Mouse (Mus musculus): ENCODE measurements at regions not wholly inside any gene's neighbourhood (a gene's known extent, or its start where the extent isn't known, plus 50 kb on each side); places are given as distances from the start of the nearest gene placed in this dataset.

- no peak overlapping the region for H3K27ac ChIP-seq
- DNase-seq (ENCODE audit: low spot score in 2 of 2): no peak
- no peak for TF ChIP-seq CTCF (conservative IDR thresholded peaks at IDR 0.05)
- no peak overlapping the region for H3K4me3 ChIP-seq
These were observed 277.7 kb downstream of the Stxbp6 start for GRCm38 (mm10) chr12:44796847-44797246.

GRCm38 (mm10) chr12:44750743-44751142 lies 323.8 kb downstream of the Stxbp6 start:
- Histone ChIP-seq H3K4me3 (no peak overlapping the region), H3K27ac (no peak overlapping the region)
- no peak for TF ChIP-seq CTCF (conservative IDR thresholded peaks at IDR 0.05)

GRCm38 (mm10) chr12:44726767-44727166 lies 347.7 kb downstream of the Stxbp6 start:
- H3K27ac ChIP-seq: no peak overlapping the region
- TF ChIP-seq CTCF (conservative IDR thresholded peaks at IDR 0.05): peak; percentile 80
- no peak overlapping the region for H3K4me3 ChIP-seq
- peak; percentile 21 to 28 for DNase-seq (ENCODE audit: low spot score in 2 of 2)

More at GRCm38 (mm10) chr12:44750743-44751142, 323.8 kb downstream of the Stxbp6 start:
- DNase-seq (ENCODE audit: low spot score in 2 of 2): no peak

Data from layer of hippocampus, adult 2 months (tissue).